Mouse (Mus musculus) lung, postnatal 0 days (tissue): ENCODE measurements around the gene Tspan32. TPM values are rescaled to one million over a fixed set of nuclear protein-coding genes. Genes with fewer than 3 reads are reported as not detected.

ENCODE experiments used
- ATAC-seq: fragments of 200-750 bp; cut with Nextera tagmentation; 2 replicates; pipeline ENCODE4 v1.8.0; 2017; ENCODE audit warnings: moderate library complexity
- DNase-seq: peaks from one replicate; pipeline ENCODE4 v3.0.0-alpha.2; 2016; ENCODE audit warnings: low spot score
- H3K27ac ChIP-seq: fragments of 300-500 bp; sonication (generic); 2 replicates; pipeline ENCODE4 v1.5.1; 2014; ENCODE audit warnings: antibody characterized with exemption, mild to moderate bottlenecking, low read length, mixed read lengths
- H3K27me3 ChIP-seq: fragments of 300-500 bp; sonication (generic); replicated peaks from 2 replicates; pipeline ENCODE4 v1.6.1; 2014; ENCODE audit warnings: low read length, mixed read lengths; ENCODE audit not compliant: insufficient read depth
- H3K36me3 ChIP-seq: fragments of 300-500 bp; sonication (generic); 2 replicates; pipeline ENCODE4 v1.6.1; 2014; ENCODE audit warnings: low read length, mixed read lengths; ENCODE audit not compliant: insufficient read depth
- H3K4me1 ChIP-seq: fragments of 300-500 bp; sonication (generic); 2 replicates; pipeline ENCODE4 v1.6.1; 2014; ENCODE audit warnings: antibody characterized with exemption, low read depth, low read length, mixed read lengths; ENCODE audit not compliant: insufficient read depth
- H3K4me2 ChIP-seq: fragments of 300-500 bp; sonication (generic); replicated peaks from 2 replicates; pipeline ENCODE4 v1.6.1; 2014; ENCODE audit warnings: low read depth, mild to moderate bottlenecking, low read length, moderate library complexity, mixed read lengths
- H3K4me3 ChIP-seq: fragments of 300-500 bp; sonication (generic); 2 replicates; pipeline ENCODE4 v1.5.1; 2014; ENCODE audit warnings: low read depth, low read length
- H3K9ac ChIP-seq: fragments of 300-500 bp; sonication (generic); replicated peaks from 2 replicates; pipeline ENCODE4 v1.6.1; 2014; ENCODE audit warnings: low read depth, mild to moderate bottlenecking
- H3K9me3 ChIP-seq: fragments of 300-500 bp; sonication (generic); 2 replicates; pipeline ENCODE4 v1.6.1; 2016; ENCODE audit warnings: low read length, mixed read lengths
- CTCF ChIP-seq: IDR thresholded peaks from 2 replicates; pipeline ENCODE4 v1.5.1; 2016; ENCODE audit warnings: antibody characterized with exemption, mild to moderate bottlenecking
- EP300 ChIP-seq: IDR thresholded peaks from 2 replicates; pipeline ENCODE4 v1.6.1; 2016; ENCODE audit warnings: antibody characterized with exemption, mild to moderate bottlenecking, control low read depth
- WGBS: fragments of 180-500 bp; shearing (Covaris S2); extraction: QIAGEN DNeasy Blood & Tissue Kit; methylation state at CpG from one replicate; pipeline ENCODE4 v1.1.7; 2014; 5-methylcytosine and 5-hydroxymethylcytosine counted together
- polyA plus RNA-seq: library from polyadenylated mRNA; unstranded; fragments of >200 nt; fragmentation: Nextera tagmentation; extraction: Ambion mirVana; gene quantifications from 2 replicates; pipeline ENCODE4 v1.2.1, GENCODE M21; 2015

Tspan32 gene
- polyA plus RNA-seq, 1 experiment from 2014 or later, result 6.1 TPM

DNA sequence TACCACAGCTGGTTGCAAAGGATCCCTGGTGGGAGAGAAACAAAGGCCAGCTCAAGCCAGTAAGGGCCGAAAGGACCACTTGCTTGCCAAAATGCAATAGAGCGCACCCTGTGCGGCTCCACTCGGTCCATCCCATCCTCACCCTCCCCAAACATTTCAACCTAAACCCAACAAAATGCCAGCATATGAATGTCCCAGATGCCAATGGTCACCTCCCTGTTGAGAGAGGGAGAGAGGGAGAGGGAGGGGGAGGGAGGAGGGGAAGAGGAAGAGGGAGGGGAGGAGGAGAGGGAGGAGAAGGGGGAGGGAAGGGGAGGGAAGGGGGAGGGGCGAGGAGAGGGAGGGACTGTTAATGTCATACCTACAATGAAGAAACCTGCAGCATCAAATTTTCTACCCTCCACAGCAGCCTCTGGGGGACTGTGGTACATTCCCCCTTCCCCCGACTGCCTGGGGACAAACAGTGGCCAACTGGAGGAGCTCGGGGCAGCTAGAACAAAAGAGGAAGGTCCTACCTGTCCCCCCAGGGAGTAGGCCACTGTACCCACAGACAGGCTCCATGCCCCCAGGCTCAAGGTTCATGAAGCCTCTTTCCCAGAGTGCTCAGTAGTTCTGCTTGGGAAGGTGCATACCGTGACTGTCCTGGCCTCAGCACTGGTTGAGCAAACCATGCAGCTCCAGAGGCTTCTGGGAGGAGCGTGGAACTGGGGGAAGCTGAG, 11.7 kb downstream of the Tspan32 start:
- peaks cover 27% of the 10 kb centered on the region for H3K4me1 ChIP-seq
- H3K27me3 ChIP-seq, result no peaks in the 10 kb centered on the region
- 0 out of 2 replicates have a peak overlapping the region, but pooled peaks have one; percentile 14 for H3K4me2 ChIP-seq
- WGBS, result 50% methylated on average over 9 of the region's 9 CpGs
- H3K9ac ChIP-seq, result no peak overlapping the region
- no peaks in the 10 kb centered on the region for H3K9me3 ChIP-seq
- DNase-seq (no peak), ATAC-seq (peak; percentile 9; the same call in 1 of the 2 replicates)
- no peaks in the 10 kb centered on the region for H3K36me3 ChIP-seq
- H3K27ac ChIP-seq, result no peak overlapping the region
- no peak overlapping the region for H3K4me3 ChIP-seq
- TF ChIP-seq CTCF (no peak), EP300 (no peak)

DNA sequence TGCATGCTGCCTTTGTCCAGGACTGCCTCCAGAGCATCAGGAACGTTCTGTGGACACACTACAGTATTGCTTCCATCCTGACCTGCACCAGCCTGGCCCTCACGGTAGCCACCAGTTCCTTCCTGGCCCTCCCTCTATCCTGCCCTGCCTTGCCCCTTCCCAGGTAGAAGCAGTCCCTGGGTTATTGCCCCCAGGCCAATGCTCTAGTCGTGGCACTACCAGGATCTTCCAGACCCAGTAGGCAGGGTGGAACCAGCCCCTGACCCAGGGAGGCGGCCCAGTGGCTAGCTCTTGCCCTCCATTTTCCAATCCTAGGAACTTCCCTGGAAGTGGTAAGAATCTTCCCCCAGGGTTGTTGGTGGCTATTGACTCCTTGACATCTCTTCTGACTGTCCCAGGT, 12.3 kb downstream of the Tspan32 start:
- Histone ChIP-seq H3K9me3 (no peaks in the 10 kb centered on the region), H3K27me3 (no peaks in the 10 kb centered on the region), H3K27ac (no peak overlapping the region), H3K4me1 (peaks cover 27% of the 10 kb centered on the region), H3K4me3 (no peak overlapping the region), H3K36me3 (no peaks in the 10 kb centered on the region), H3K4me2 (no peak overlapping the region), H3K9ac (no peak overlapping the region)
- ATAC-seq (no peak), DNase-seq (no peak)
- TF ChIP-seq EP300 (no peak), CTCF (no peak)
- 79% methylated on average over 4 of the region's 4 CpGs for WGBS

DNA sequence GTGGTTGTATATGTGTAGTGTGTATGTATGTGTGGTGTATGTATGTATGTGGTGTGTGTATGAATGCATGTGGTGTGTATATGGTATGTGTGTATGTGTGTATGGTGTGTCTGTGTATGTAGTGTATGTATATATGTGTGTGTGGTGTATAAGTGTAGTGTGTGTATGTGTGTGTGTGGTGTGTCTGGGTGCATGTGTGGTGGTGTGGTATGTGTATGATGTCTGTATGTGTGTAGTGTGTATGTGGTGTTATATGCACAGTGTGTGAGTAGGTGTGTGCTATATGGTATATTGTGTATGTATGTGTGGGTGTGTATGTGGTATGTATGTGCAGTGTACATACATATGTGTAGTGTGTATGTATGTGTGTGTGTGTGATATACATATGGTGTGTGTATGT, 15.2 kb downstream of the Tspan32 start:
- H3K27me3 ChIP-seq, result no peaks in the 10 kb centered on the region
- H3K27ac ChIP-seq, result no peak overlapping the region
- TF ChIP-seq EP300 (no peak), CTCF (no peak)
- ATAC-seq, result no peak
- no peak for DNase-seq
- no peak overlapping the region for H3K4me3 ChIP-seq
- H3K9ac ChIP-seq, result no peak overlapping the region
- H3K4me2 ChIP-seq, result no peak overlapping the region
- no peaks in the 10 kb centered on the region for H3K9me3 ChIP-seq
- H3K4me1 ChIP-seq, result peaks cover 14% of the 10 kb centered on the region
- H3K36me3 ChIP-seq, result no peaks in the 10 kb centered on the region

DNA sequence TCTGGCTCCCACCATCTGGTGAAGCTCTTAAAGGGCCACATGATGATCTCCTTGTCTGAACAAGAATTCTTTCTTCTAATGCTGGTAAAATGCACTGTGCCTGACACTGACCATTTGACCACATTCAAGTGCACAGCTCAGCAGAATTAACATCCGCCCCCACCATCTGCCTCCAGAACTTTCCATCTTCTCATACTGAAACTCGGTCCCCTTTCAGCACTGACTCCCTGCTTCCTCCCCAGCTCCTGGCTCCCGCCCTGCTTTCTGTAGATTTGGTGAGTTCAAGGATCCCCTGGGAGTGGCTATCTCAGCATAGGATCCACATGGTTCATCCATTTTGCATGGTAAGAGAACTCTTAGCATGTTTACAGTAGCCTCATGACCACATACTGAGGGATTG, 15.9 kb downstream of the Tspan32 start:
- DNase-seq (no peak), ATAC-seq (no peak)
- WGBS, result 75% methylated on average over 3 of the region's 3 CpGs
- peaks cover 8% of the 10 kb centered on the region for H3K4me1 ChIP-seq
- no peaks in the 10 kb centered on the region for H3K36me3 ChIP-seq
- no peaks in the 10 kb centered on the region for H3K9me3 ChIP-seq
- H3K4me3 ChIP-seq, result no peak overlapping the region
- H3K27me3 ChIP-seq, result no peaks in the 10 kb centered on the region
- no peak for TF ChIP-seq CTCF
- TF ChIP-seq EP300, result no peak
- no peak overlapping the region for H3K4me2 ChIP-seq
- no peak overlapping the region for H3K9ac ChIP-seq
- no peak overlapping the region for H3K27ac ChIP-seq

DNA sequence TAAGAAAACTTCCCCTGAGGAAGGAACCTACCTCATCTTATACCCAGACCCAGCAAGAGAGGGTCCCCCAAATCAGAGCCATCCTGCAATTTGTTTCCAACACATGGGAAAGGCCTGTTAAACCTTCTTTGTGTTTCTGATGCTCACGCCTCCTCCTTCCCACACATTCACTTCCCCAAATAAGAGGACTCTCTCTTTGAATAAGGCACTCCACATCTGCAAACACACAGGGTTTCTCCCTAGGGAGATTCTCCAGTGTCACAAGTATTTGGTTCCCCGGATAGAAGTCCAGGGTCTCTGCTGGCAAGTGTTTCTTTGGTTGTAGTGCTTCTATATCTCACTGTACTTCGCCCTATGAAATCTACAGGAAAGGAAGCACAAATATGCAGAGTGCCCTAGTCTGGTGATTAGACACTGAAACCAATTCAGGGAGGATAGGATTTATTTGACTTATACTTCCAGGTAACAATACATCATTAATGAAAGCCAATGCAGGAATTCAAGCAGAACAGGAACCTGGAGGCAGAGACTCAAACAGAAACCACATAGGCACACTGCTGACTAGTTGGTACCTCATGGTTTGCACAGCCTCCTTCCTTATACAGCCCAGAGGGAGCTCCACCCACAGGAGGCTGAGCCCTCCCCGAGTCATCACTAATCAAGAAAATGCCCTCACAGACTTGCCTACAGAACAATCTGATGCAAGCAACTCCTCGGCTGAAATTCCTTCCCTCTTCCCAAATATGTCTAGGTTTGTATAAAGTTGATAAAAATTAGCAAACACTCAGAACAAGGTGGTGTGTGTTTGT, 16.7 kb downstream of the Tspan32 start:
- Histone ChIP-seq H3K36me3 (no peaks in the 10 kb centered on the region), H3K9me3 (no peaks in the 10 kb centered on the region), H3K27me3 (no peaks in the 10 kb centered on the region), H3K4me3 (no peak overlapping the region), H3K9ac (no peak overlapping the region), H3K27ac (no peak overlapping the region), H3K4me1 (peaks cover 3% of the 10 kb centered on the region), H3K4me2 (no peak overlapping the region)
- DNase-seq (no peak), ATAC-seq (peak; percentile 52)
- 40% methylated on average over 5 of the region's 5 CpGs for WGBS
- TF ChIP-seq EP300 (no peak), CTCF (no peak)

DNA sequence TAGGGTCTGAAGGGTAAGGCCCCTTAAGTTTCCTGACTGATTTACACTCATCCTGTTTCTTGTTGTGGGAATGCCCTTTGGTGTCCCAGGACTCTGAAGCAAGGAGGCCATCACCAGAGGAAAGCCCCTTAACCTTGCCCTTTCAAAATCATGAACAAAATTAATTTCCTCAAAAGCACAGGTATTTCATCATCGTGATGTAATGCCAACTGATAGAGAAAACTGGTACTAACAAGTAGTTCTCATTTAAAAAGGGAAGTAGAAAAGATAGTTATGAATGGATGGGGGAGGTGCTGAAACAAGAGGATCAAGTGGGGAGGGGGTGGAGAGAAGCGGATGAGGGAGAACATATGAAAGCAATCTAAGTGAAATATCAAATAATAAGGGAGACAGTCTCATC, 18.7 kb downstream of the Tspan32 start:
- Histone ChIP-seq H3K27ac (no peak overlapping the region), H3K9ac (no peak overlapping the region), H3K27me3 (no peaks in the 10 kb centered on the region), H3K4me1 (no peaks in the 10 kb centered on the region), H3K4me3 (no peak overlapping the region), H3K4me2 (no peak overlapping the region), H3K9me3 (no peaks in the 10 kb centered on the region), H3K36me3 (no peaks in the 10 kb centered on the region)
- TF ChIP-seq CTCF (no peak), EP300 (no peak)
- ATAC-seq, result no peak
- no peak for DNase-seq
- WGBS, result 82% methylated on average over 2 of the region's 2 CpGs
